Mouse (Mus musculus) layer of hippocampus, postnatal 25 days (tissue): ENCODE measurements around the gene Gm20532. TPM values are rescaled to one million over a fixed set of nuclear protein-coding genes. Genes with fewer than 3 reads are reported as not detected.
A peak's percentile ranks its signal among the peaks of the same experiment; 100 is the strongest.

Experiments used
- DNase-seq, 2 experiments: peaks; one replicate each; pipeline ENCODE4 v3.0.0; 2022; ENCODE audit warnings: mixed read lengths in 2 of 2, low spot score in 1 of 2; ENCODE audit errors: extremely low spot score in 1 of 2
- total RNA-seq, 2 experiments: library from RNA; stranded (reverse); gene quantifications; 2 replicates each; pipeline ENCODE4 v1.2.3; 2021

The Gm20532 gene
- not detected for total RNA-seq

- peak; percentile 67 for DNase-seq
Measured at GRCm38 (mm10) chr2:26586294-26587043, at the start of gene Gm20532. Gene Gm20532, plus strand, starts transcription at chr2:26586639.

- no peak for DNase-seq
Measured at GRCm38 (mm10) chr2:26539516-26539915, 46.9 kb upstream of the Gm20532 start.

- no peak for DNase-seq
Measured at GRCm38 (mm10) chr2:26540721-26541120, 45.7 kb upstream of the Gm20532 start.

DNA sequence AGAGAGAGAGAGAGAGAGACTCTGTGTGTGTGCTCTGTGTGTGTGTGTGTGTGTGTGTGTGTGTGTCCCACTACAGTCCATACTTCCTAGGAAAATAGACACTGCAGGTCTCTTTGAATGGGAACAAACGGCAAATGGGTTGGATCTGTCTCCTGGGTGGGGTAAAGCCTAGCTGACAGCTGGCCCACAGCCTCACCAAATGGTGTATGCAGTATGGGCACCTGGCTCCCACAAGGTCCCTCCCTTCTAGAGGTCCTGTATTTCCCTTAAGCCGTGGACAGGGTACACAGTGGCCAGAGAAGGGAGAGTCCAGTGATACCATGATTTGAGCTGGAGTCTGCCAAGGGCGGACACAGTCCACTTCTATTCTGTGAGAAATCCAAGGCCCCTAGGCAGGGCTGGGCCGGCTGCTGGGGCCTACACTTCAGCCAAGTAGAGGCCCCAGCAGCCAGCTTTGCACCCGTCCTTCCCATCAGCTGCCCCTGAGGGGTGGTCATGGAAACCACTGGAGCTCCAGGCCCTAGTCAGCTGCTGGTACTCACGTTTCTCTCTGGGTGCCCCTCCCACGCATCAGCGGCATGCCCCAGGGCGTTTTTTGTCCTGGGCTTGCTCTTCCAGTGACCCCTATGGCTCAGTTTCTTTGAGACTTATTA lies 45.1 kb upstream of the Gm20532 start:
- DNase-seq = no peak

- no peak for DNase-seq
Measured at GRCm38 (mm10) chr2:26543155-26543554, 43.3 kb upstream of the Gm20532 start.

DNA sequence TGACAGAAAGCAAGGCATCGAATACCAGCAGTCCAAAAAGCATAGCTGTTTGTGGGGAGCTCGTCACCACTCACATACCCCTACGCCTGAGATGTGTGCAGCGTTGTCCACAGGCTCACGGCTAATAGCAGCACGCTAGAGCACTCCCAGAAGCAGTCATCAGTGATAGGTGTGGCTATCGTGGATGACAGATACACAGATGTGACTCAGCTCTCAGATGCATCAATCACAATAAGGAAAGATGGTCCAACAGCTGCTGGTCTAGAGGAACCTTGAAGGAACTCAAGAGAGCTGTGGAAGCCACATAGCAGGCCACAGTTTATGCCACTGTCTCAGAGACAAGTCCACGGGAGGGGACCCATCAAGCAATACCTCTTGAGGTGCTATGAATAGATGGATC lies 42.7 kb upstream of the Gm20532 start:
- DNase-seq = no peak

GRCm38 (mm10) chr2:26544265-26544664 lies 42.2 kb upstream of the Gm20532 start:
- no peak for DNase-seq

DNA sequence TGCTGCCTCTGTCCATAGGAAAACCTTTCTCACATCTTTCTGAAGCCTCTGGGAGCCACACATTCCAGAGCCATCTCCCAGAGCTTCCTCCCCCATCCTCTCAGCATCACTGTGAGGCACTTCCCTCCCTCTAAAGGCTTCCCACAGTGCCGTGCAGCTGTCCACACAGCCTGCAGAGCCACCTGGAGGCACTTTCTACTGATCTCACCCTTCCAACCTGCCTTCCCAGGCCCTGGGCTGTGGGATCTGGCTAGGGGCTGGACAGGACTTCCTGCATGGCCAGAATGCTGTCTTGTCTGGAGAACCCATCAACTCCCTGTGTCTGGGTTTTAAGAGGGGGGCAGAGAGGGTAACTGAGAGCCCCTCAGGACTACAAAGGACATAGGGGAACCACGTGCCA lies 39.0 kb upstream of the Gm20532 start:
- no peak for DNase-seq

GRCm38 (mm10) chr2:26549801-26550200 lies 36.6 kb upstream of the Gm20532 start:
- DNase-seq = no peak

- DNase-seq = no peak
Measured at GRCm38 (mm10) chr2:26550205-26550604, 36.2 kb upstream of the Gm20532 start.

GRCm38 (mm10) chr2:26550777-26551176 lies 35.7 kb upstream of the Gm20532 start:
- DNase-seq = no peak

DNA sequence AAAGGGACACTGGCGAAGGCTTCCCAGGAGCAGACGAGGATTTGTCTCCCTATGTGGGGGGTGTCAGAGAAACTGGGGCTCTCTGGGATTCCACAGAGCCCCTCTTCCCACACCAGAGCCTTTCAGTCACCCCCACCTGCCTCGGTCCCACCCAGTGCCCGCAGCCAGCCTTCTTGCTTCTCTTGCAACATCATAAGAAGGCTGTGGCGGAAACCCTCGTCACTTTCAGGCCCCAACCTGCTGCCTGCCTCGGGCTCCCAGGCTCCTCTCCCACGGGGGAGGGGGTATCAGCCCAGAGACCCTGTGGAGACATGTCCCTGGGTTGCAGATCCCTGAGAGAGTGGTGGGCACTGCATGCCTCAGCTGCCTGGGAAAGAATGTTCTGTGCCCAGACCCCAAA lies 35.0 kb upstream of the Gm20532 start:
- DNase-seq = no peak

DNA sequence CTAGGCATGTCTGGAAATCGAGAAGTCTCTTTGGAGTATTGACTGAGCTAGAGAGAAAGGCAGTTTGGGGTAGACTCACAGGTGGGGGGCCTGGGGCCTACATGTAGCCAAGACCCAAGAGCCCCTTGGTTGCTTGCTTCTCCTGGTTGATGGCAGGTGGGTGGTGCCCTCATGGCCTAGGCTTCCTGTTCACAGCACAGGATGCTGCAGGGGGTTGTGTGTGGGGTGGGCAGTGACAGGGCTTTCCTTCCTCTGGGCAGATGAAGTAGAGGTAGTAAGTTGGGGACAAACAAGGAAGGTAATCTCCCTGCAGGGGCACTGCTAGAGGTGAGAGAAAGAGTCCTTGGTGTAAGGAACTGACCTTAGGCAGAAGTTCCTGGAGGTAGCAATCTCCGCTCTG lies 34.4 kb upstream of the Gm20532 start:
- no peak for DNase-seq

DNA sequence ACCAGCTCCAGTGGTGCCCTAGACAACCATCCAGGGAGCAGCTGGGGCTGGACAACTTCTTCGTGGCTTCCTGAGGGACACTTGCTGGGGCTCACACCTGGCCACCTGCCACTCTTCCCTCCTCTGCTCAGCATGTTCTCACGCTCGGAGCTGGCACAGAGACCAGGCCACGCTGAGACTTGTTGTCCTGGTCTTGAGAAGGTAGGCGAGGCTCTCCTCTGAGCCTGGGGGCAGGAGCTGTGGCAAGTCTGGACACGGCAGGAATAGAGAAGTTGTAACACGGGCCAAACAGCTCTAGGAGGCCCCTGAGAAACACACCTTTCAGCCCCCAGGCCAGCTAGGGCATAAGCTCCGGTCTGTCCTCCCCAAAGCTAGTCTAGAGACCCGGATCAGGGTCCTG lies 32.5 kb upstream of the Gm20532 start:
- no peak for DNase-seq

DNA sequence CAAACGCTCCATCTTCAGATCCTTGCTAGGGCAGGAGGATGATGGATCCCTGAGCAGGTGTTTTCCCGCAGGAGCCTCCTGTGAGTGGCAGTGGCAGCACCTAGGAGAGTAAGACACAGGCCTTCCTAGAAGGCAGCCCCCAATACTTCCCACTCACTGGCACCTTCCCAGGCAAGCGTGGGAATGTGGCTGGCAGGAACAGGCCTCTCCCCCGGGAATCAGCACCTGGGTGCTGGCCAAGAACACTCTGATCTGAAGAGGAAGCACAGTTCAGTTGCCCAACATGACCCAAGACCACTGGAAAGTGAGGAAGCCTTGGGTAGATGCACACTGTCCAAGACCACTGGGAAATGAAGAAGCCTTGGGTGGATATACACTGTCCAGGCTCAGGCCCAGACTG lies 31.4 kb upstream of the Gm20532 start:
- DNase-seq = peak in 1 of 2 experiments; percentile 59

- DNase-seq = no peak
Measured at GRCm38 (mm10) chr2:26556535-26556993, 29.9 kb upstream of the Gm20532 start.

GRCm38 (mm10) chr2:26560506-26560905 lies 25.9 kb upstream of the Gm20532 start:
- DNase-seq = no peak

DNA sequence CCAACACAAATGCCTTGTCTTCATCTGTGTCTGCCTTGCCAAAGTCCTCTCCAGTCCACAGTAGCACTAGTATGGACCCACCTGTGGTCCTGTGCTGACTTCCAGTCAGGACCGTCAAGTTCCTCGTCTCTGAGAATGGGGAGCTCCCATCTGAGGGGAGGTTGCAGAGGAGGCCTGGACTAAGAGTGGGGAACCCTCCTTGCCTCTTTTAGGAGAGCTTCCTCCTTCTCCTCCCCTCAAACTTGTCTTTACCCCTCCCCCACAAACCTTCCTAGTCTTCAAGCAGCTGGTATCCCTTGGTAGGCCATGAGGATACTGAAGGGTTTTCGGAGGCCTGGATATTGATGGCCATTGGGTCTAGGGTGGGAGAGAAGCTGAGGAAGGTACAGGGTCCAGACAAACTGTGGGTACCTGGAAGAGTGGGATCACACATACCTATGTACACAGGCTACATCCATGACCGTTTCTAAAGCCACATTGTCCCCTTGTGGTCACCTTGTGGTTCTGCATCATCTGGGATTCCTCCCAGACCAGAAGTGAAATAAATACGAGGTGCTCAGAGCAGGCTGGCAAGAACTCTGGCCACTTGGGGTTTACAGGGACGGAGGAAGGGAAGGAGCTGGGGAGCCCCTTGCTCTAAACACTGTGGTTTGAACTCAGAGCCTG lies 25.0 kb upstream of the Gm20532 start:
- no peak for DNase-seq

GRCm38 (mm10) chr2:26566221-26566620 lies 20.2 kb upstream of the Gm20532 start:
- no peak for DNase-seq

DNA sequence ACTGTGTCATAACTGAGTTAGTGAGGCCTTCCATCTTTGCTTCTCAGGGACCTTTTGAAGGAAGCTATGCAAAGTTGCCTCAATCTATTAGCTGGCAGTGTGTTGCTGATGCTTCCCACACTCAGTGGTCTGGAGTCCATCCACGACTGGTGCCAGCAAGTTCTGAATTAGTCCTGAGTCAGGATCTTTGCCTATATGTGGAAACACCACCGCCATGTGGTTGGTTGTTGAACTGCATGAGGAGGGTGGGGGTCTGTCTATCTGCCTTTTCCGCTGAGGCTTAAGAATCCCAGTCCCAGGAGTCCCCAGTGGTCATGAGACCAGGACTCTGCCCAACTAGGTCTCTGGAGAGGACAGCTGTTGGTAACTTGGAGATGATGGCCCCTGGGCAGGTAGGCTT lies 16.4 kb upstream of the Gm20532 start:
- DNase-seq = peak; percentile 48 to 78

GRCm38 (mm10) chr2:26571400-26571799 lies 15.0 kb upstream of the Gm20532 start:
- no peak for DNase-seq
